Comparison of ENCODE assay signal across 13 mouse cellular contexts in the genomic region with DNA sequence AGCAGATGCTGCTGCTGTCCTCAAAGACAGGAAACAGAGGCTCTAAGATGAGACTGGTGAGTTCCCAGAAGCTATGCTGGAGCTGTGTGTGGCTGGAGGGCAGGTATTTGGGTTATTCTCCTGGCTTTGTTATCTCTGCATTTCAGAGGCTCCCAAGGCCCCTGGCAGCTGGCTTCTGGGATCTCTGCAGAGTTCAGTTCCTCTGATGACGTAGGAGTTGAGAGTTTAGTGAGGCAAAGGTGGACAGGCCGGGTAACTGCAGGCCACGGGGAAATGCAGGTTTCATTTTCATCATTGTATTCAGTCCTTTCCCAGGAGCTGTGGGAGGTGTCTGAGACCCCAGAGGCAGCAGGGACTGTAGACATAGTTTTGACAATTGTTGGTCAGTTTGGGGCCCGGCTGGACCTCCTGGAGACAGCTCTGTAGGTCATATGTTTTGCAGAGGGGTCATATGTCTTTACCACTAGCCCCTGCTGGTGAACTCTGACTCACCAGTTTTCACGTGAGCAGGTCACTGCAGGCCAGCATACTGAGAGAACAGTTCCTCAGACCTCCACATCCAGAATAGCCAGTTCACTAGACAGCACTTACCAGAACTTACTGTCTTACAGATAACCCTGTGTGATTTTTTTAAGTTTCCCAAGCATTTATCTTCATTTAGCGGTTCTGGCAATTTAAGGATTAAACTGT.
"Had no signal": no experiment of that assay in that cellular context is flagged by ENCODE, and none has a peak within 500 bp of the region (broad histone marks: within the 10 kb centered on the region; RNA-seq: fewer than 3 reads in every experiment).

No protein-coding gene starts in this region.

- H3K4me1 ChIP-seq: kidney, embryonic 15.5 days; limb, embryonic 10.5 days; lung, embryonic 15.5 days; megakaryocyte, embryonic 14.5 days; midbrain, embryonic 15.5 days had no signal

- H3K36me3 ChIP-seq: kidney, embryonic 15.5 days; limb, embryonic 10.5 days; lung, embryonic 15.5 days; midbrain, embryonic 15.5 days had no signal

- ATAC-seq: midbrain, embryonic 15.5 days had no signal

- H3K4me2 ChIP-seq: kidney, embryonic 15.5 days; lung, embryonic 15.5 days; midbrain, embryonic 11.5 days; midbrain, embryonic 15.5 days had no signal

- H3K27me3 ChIP-seq: kidney, embryonic 15.5 days; lung, embryonic 15.5 days; midbrain, embryonic 15.5 days had no signal

- DNase-seq: kidney, adult 2 months; kidney, postnatal 14 days; lung, postnatal 14 days; right cerebral cortex, postnatal 14 days; thymus, postnatal 4 days had no signal

- H3K9me3 ChIP-seq: kidney, embryonic 15.5 days; limb, embryonic 10.5 days; lung, embryonic 15.5 days; megakaryocyte, embryonic 14.5 days; midbrain, embryonic 15.5 days had no signal

- H3K9ac ChIP-seq: kidney, embryonic 15.5 days; lung, embryonic 15.5 days; midbrain, embryonic 15.5 days had no signal

- H3K27ac ChIP-seq: kidney, embryonic 15.5 days; limb, embryonic 10.5 days; lung, embryonic 15.5 days; macrophage; midbrain, embryonic 15.5 days; stomach, postnatal 0 days had no signal

- H3K4me3 ChIP-seq: kidney, embryonic 15.5 days; limb, embryonic 10.5 days; lung, embryonic 15.5 days; megakaryocyte, embryonic 14.5 days; midbrain, embryonic 15.5 days had no signal
